Mouse (Mus musculus) forelimb bud, embryonic 11.5 days (tissue): Measurements from ENCODE around the gene Fgf13.

Experiments used
- DNase-seq: peaks from one replicate; pipeline ENCODE4 v3.0.0-alpha.2; 2012; ENCODE audit warnings: low read depth, low spot score

Fgf13 gene

DNA sequence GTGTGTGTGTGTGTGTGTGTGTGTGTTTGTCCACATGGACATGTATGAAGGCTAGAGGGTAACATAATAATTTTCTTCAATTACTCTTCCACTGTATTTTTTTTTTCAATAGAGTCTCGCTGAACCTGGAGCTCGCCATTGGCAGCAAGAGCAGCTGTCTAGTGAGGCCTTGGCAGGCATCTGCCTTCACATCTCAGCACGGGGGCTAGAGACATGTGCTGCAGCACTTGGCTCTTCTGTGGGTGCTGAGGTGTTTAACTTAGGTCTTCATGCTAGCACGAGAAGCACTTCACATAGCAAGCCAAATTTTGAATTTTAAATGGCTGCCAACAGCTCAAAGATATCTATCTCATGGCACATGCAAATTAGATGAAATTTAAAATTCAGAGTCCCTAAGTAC lies 380.9 kb downstream of the Fgf13 start:
- no peak for DNase-seq

DNA sequence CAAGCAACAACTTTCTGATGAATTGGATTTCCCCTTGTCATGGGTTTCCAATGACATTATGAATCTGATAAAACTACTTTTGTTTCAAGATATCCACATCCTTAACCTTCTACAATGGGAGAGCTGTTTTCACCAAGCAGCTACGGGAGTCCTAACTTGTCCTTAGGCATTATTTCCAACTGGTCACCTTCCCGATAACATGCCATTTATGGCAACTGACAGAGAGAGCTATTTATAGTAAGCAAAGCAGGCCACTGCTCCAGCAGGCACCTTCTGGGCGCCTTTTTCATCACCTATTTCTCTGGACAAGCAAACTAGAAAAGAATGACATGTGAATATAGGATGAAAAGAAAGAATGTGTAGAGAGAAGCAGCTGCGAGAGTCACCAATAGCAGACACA lies 385.5 kb downstream of the Fgf13 start:
- no peak for DNase-seq

DNA sequence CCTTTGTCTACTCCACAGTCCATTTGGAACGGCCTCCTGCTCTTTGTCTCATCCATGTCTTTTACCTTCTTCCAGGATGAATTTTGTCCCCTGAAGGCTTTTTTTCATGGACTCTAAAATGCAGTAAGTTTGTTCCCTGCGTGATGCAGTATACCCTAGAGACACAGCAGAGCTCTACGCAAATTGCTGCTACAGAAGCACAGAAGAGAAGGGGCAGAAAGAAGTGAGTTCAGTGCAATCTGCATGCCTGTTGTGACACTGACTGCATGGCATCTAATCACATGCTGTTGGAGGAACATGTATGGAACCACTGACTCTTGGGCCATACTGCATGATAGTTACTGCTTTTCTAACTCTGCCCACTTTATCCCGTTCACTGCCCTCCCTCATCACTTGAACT lies 388.2 kb downstream of the Fgf13 start:
- no peak for DNase-seq

DNA sequence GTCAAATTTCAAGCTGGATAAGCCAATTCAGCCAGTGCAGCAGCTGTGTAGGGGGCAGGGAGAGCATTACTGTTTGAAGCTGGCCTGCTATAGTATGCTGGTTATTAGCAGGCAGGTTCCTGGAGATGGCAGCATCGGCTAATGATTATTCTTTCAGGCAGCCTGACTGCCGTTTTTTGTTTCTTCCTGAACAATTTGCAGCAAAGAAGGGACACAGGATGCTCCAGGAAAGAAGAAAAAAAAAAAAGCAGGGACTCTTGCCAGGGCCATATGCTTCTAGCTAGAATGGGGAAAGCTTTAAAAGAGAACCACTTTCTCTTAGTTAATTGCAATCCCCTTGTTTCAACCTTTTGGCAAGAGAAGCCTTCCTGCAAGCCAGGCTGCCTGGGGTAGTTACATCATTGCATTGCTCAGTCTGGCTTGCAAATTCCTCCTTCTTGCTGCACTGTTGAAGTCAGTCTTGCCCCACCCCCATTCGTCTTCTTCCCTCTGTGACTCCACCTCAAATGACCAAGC lies 388.7 kb downstream of the Fgf13 start:
- peak; percentile 36 for DNase-seq

DNA sequence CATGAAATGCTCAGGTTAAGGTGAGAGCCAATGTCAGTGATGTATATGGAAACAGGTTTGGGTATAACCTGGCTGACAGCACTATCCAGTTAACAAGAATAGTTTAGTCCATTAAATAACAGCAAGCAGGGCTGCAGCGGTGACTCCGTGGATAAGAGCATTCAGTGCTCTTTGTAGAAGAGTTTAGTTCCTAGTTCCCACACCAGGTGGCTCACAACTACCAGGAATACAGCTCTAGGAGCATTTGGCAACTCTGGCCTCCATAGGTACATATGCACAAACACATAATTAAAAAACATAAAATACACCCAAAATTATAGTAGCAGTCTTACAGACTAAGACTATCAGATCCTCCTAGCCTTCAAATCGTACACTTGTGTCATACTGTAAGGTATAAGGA lies 390.2 kb downstream of the Fgf13 start:
- no peak for DNase-seq

DNA sequence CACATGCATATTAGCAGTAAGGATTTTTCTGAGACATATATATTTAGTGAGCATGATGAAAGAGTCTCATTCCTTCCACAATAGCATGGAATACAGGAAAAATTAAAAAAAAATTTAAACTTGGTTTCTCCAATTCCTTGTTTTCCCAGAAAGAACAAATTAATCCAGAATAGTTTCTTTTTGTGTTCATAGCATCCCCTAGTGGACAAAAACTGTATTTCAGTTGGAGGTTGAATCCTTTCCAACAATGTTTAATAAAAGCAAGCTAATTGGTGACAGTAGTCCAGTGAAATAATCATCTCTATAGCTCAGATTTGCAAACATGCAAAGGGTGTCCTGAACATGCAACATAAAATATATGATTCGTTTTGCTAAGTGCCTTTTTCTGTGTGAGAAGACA lies 395.7 kb downstream of the Fgf13 start:
- DNase-seq, result peak; percentile 10

DNA sequence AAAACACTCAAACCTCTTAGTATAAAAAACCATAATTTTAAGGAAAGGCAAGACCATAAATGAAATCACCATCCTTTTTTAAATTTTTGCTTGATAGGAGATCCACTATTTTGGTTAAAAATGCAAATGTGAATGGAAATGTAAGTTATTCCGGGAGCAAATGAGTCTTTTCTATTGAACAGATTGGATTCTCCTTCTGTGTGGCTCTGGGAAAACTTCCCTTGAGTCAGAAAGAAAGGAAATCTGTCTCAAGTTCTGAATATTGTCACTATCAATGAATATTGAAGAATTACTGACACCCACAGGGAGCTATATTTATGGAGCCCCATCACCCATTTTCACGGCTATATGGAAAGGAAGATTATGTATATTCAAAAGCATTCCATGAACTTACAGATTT lies 401.1 kb downstream of the Fgf13 start:
- DNase-seq, result no peak

DNA sequence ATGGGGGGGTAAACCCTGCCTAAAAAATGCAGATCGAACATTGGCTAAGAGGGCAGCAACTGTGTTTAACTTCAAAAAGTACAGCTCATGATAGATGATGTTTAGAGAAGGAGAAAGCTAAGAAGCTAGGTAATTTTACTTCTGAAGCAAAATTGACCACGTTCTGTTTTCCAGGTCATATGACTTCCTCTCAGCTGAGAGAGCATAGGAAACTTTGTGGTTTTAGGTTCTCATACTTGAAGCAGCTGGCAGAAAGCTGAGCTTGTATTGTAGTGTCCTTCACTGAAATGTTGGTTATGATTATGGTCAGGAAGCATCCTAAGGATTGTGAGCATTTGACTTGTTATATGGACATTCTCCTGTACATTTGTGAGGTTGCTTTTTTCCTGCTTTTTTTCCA lies 425.9 kb downstream of the Fgf13 start:
- DNase-seq, result no peak

DNA sequence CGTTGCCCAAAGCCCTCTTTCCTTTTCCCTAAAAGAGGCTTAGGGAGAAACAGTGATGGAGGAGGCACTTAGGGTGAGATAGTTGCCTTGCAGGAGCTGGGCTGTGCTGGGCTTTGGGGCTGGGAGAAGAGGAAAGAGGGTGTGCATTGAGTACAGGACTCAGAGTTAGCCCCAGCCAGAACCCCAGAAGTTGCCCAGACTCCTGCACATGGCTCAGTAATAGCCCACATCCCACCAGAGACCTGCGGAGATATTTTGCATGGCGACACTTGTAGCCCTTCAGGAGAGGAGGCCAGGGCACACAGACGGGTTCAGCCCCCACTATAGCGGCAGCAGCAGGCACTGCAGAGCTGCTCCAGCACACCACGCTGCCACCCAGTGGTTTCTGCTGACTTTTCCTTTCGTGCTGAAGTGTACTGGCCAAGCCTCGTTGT lies 432.9 kb downstream of the Fgf13 start:
- peak; percentile 57 for DNase-seq

DNA sequence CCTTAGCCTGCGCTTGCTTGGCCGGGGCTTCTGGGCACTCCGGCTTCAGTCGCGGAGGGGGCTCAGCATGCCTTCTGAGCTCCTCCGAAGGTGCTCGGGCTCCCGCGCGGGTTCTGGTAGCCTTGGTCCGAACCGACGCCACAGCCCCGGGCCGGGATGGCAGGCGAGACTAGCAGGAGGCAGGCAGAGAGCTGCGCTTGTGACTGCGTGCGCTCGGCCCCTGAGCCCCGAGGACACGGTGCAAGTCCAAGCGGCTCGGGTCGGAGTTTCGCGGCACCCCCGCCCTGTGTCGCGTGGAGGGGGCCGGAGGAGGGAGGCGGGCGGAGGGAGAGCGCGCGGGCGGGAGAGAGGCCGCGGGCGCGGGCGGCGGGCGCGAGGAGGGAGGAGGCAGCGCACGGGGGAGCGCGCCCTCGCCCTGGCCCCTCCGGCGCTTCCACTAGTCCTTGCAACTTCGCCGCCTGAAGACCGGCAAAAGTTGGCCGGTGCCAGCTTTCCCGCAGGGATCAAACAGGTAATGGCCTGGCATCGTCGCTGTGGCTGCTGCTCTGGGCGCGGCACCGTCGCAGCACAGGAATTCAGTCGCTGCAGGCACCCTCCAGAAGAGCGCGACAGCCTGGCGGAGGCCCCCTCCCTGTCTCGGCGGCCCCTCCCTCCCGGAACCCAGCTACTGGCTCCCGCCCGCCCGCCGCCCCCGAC lies 433.6 kb downstream of the Fgf13 start:
- DNase-seq, result peak; percentile 11

DNA sequence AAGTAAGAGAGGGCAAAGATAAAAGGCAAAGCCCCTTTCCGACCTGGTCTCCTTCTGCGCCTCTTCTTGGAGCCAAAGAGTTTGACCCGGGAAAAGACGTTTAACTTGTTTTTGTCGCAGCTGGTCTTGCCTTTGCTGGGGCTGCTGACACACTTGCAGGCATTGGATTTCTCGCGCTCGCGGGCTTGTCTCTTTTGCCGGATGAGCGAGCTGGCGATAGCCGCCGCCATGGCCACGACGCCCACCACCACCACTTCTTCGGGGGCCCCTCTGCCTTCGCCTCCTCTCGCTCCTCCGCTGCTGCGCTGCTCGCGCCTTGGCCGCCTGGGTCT lies 434.1 kb downstream of the Fgf13 start:
- no peak for DNase-seq

DNA sequence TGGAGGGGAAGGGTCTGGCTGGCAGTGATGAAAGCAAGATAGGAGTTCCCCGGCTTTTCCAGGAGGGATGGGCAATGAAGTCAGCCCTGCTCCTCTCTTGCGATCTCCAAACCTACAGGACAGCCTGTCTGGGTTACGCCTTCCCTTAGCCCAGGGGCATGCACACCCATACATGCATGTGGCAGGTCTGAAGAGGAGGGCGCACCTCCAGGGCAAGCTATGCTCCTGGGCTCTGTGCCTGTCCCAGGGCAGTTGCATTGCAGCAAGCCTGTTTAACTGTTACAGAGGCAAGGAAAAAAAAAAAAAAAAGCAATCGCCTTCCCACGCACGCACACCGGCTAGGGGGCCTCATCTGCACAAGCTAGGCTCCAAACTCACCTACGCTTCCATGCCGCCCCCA lies 434.5 kb downstream of the Fgf13 start:
- peak; percentile 1 for DNase-seq

DNA sequence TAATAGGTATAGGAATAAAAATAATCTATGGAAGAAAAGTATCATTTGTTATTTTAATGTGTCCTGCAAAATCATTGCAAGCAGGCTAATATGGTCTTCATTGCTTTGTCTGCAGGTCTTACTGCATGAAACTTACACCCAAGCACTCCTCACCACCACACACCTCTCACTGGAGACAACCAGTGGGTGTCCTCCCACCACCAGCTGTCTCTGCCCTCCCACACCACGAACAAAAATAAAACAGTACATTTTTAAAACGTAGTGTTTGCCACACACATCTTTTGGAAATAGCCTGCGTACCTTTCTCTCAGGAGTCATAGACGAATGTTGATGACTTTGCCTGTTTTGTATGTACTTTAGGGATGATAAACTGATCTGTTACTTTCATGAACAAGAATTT lies 441.2 kb downstream of the Fgf13 start:
- no peak for DNase-seq

DNA sequence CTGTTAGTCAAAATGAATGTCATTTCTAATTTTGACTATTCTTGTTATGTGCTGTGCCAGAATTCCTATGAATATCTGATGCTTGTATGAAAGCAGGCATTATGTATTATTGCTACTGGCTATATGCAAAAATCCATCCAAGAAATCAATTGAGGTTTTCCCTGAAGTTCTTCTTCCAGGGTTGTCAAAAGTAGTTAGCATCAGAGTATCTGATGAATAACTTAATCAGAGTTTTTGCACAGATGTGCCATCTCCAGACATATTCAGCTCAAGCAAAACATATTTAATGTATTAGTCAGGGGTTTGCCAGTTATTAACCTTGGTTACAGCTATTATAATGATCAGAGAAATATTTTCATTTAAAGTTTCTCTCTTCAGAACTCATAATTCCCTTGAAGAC lies 454.7 kb downstream of the Fgf13 start:
- no peak for DNase-seq

DNA sequence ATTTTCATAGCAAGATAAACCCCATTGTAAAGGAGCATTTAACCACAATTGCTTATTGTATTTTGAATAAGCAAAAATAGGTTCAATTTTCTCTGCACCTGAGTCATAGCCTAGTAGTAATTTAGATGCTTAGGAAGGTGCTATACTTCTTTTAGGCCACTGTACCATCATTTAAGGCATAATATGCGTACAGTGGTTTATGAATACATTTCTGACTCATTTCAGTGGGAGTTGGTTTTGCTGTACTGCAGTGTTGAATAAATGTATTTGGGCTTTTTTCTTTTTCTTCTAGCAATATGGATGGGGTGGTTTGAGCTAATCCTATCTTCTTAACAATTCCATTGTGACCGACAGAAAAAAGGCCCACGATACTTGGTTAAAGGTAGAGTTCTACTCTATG lies 481.9 kb downstream of the Fgf13 start:
- no peak for DNase-seq

DNA sequence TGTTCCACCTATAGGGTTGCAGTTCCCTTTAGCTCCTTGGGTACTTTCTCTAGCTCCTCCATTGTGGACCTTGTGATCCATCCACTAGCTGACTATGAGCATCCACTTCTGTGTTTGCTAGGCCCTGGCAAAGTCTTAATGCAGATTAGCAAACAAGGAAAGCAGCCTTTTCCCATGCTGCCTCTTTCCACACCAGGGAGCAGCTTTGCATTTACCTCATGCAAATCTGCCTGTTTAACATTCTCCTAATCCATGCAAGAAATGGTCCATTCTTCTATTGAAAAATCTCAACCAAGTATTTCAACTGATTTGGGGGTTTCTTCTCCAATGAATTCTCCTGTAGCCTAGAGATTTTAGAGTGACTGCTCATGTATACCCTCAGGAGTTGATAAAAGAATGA lies 487.4 kb downstream of the Fgf13 start:
- no peak for DNase-seq

DNA sequence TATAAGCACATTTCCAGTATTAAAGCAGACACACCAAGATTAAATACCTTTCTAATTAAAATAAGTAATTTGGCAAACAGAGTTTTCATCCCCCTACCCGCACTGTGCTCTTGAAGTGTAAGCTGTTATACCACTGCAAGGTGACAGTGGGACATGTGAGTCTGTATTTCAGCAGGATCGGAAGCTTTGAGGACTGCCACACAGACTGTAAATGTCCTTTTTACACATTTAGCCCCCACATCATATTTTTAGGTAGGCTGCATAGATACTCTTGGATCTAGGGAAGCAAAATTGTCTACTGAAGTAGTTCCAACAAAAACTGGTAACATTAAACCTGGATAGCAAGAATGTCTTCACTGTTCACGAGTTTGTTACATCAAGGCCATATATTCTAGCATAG lies 495.8 kb downstream of the Fgf13 start:
- DNase-seq, result no peak

DNA sequence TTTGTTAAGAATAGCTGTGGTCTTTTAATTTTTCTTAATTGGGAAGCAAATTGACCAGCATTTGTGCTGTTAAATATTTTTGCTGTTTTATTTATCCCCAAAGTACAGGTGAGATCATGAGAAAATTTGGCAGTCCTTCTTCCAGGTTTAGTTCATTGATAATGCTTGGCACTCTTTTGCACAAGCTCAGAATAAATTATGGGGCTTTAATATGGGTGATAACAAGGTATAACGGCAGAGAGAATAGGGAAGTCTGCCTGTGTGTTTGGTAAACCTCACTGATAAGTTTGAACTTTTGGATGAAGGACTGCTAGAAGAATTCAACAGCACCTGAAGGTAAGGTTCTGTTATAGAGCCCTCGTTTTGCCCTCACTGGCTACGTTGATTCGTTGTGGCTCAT lies 504.7 kb downstream of the Fgf13 start:
- no peak for DNase-seq

DNA sequence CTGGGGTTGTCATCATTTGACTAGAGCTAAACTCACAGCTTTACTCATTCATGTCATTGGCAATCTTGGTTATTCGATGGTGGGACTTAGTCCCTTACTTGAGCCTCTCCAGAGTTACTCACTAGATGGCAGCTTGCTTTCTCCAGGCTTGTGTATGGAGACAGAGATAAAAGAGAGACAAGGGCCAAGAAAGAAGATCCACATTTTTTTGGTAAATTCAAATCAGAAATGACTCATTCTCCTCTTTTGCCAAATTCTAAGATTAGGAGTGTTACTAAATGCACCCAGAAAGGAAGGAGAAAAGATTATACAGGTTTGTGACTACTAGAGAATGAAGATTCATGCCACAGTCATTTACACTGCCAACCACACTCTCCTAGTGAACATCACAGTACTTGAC lies 532.9 kb downstream of the Fgf13 start:
- no peak for DNase-seq
